Mouse (Mus musculus) kidney, postnatal 14 days (tissue): ENCODE data around the gene Oxsr1.
"Not testable (repeated sequence)": the region's sequence is repeated elsewhere in the genome, so short reads cannot be mapped to it uniquely, and the experiment has no call there.

Source experiments
- DNase-seq: peaks from one replicate; pipeline ENCODE4 v3.0.0; 2022; ENCODE audit warnings: mixed read lengths

Gene Oxsr1

DNA sequence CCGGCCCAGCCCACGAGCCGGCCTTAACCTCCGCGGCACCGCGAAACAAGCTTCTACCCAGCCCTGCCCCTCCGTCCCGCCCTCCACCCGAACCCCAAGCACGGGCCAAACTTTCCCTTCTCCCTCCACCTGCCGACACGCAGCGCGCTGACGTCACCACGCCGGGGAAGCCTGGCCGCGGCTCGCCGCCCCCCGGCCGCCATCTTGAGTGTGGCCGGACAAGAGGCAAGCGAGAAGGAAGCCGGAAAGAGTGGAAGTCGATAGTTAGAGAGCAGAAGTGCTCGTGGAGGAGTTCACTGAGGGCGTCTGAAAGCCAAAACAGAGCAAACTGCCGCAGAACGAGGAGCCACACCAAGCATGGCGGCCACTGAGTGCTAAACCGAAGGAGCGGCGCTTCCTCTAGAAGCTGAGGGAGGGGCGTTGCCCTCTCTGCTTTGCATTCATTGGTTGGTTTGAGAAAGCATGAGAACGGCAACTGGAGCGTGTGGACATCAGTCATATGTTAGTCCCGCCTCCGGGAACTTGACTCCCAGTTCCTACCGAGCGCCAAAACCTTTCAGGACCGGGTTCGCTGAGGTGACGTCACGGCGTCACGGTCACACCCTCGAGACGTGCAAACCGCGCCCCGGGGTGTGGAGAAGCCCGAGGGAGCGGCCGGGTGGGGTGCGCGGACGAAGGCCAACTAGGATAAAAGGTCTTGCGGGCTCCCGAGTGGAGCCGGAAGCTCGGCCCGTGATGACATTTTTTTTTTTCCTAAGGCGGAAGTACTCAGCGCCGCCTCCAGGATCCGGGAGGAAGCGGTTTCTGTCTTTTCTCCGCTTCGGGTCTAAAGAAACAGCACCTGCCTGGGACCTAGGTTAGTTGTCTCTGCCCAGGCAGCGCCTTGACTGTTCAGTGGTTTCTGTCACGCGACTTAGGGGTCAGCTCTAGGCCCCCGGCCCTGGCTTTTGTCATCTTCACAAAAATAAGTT, at the start of gene Oxsr1:
TSS of gene Oxsr1 (minus strand) at position 139 of the 971 bp plus-strand sequence.
- peak; percentile 100 for DNase-seq

DNA sequence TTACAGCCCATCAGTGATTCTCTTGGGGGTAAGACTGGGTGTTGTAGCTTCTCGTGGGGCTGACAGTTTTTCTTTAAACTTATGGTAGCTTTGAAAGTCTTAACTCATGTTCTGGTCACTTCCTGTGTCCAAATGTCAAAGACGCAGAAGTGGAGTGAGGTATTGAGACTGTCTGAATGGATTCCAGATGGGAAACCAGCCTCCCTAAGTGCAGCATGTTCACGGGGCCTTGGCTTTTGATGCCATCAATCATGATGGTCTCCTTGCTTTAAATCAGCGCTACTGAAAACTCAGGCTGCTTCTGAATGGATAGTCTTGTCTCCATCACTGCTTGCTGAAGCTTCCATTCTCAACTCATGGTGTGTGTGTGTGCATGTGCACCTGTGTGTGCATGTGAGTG, 49.0 kb upstream of the Oxsr1 start:
- no peak for DNase-seq

DNA sequence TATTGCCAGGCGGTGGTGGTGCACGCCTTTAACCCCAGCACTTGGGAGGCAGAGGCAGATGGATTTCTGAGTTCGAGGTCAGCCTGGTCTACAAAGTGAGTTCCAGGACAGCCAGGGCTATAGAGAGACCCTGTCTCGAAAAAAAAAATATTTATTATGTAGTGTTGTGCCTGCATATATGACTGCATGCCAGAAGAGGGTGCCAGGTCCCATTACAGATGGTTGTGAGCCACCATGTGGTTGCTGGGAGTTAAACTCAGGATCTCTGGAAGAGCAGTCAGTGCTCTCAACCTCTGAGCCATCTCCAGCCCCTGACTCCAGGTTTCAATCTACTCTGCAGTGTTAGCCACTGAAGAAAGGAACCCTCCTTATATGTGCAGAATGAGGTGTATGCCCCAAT, 48.5 kb upstream of the Oxsr1 start:
- DNase-seq, result not testable (repeated sequence)

DNA sequence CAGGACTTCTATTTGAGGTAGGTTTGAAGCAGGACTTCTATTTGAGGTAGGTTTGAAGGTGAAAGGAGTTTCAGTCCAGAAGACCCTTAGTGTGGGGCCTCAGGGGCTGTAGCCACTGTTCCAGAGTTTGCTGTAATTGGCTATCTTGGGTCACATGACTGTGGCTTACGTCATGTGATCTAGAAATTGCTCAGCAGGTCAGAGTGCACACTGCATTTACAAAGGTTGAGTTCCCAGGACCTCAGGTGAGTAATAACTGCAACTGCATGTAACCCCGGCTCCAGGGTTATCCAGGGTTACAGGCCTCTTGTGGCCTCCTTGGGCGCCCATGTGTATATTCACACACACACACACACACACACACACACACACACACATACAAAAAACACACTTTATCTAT, 46.1 kb upstream of the Oxsr1 start:
- DNase-seq, result peak; percentile 33

DNA sequence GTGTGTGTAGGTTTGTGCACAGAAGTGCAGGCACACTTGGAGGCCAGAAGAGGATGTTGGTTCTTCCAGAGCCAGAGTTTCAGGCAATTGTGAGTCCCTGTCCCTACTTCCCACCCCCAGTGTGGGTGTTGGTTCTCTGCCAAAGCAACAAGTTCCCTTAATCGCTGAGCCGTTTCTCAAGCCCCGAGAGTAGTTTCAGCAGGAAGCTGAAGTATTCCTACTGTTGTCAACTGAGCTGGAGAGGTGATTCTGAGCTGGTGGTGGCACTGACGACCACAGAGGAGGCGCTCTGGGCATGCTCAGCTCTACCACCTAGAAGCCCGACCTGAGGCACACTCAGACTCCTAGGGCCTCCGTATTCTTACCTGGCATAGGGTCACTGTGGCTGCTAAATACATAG, 43.1 kb upstream of the Oxsr1 start, which contains the start of gene Slc22a14:
TSS of gene Slc22a14 (minus strand) at position 270 of the 400 bp plus-strand sequence.
- DNase-seq, result peak; percentile 30

DNA sequence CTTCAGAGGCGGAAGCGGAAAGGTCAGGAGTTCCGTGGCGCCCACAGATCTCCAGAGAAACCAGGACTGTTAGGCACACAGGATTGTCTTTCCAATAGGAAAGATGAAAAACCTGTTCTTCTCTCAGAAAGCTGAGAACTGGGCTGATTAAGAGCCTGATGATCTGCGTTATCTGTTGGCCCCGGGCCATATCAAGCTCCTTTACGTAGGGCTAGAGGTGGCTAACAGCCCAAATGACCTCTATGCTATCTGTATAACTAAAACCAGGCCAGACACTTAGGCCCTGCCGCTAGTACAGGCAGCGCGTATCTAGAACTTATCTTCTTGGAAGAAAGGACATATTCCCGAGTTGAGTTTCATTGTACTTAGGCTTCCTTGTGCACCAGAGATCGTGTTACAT, 41.0 kb upstream of the Oxsr1 start:
- DNase-seq, result no peak

DNA sequence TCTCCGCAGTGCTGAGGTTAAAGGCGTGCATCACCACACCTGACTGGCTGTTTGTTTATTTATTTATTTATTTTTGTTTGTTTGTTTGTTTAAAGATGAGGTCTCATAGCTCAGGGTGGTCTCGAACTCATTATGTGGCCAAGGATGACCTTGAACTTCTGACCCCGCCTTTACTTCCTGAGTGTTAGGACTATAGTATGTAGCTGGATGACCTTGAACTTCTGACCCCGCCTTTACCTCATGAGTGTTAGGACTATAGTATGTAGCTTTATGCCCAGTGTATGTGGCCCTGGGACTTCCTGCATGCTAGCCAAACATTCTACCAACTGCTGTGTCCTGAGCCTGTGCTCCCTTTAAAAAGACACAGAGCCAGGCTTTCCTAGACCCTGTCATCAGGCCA, 39.2 kb upstream of the Oxsr1 start:
- DNase-seq, result no peak

DNA sequence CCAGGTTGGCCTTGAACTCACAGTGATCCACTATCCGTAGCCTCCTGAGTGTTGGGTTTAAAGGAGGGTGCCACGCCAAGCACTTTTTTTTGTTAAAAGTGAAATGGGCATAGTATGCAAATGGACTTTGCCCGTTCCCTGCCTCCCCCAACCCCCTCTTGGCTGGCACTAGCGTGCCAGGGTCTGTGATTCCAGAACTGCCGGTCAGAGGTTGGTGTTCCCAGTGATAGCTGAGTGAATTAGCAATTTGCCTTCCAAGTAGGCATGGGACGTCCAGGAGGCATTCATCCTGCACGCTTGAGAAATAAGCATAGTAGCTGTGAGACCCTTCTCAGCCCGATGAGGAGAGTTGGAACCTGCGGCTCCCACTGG, 35.8 kb upstream of the Oxsr1 start:
- peak; percentile 82 for DNase-seq

DNA sequence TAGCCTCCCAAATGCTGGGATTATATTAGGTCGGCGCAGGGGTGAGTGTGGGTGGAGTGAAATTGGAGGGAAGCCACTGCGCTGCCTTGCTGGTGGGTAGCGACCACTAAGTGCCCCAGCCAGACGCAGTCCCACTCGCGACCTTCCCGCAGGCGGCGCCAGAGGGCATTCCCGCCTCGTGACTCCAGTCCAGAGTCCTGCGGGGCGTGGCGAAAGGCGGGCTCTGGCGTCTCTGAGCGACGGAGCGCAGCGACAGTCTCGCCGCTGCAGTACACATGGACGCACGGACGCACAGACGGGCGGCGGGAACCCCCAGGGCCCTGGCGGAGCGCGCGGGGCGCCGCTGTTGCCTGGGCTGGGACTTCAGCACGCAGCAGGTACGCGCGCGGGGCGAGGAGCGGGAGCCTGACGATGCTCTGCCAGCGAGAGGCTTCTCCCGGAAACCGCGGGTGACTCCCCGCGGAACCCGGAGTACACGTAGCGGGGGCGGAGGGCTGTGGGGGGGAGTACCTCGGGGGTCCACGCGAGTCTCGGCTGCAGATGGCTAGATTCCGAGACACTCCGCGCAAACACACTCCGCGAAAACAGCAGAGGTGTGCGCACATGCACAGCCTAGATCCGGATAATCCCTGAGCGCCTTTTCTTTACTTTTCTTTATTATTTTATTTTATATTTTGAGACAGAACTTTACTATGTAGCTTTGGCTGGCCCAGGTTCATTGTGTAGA, 35.3 kb upstream of the Oxsr1 start, which contains the start of gene Xylb:
TSS of gene Xylb (plus strand) at position 51 of the 727 bp plus-strand sequence.
- DNase-seq, result peak; percentile 96

DNA sequence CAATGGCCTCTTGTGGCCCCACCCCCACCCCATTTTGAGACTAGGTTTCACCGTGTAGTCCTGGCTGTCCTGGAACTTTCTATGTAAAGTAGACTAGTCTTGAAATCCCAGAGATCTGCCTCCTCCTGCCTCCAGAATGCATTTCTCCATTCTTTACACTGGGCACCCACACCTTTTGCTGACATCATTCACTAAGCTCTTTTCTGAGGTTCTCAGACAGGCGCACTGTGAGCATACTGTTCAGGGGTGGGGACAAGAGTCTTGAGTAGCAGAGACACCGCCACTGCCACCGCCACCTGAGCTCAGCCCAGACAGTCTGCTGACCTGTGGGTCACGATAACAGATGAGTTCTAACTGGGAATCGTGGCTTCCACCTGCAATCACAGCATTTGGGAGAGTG, 33.7 kb upstream of the Oxsr1 start:
- DNase-seq, result no peak

DNA sequence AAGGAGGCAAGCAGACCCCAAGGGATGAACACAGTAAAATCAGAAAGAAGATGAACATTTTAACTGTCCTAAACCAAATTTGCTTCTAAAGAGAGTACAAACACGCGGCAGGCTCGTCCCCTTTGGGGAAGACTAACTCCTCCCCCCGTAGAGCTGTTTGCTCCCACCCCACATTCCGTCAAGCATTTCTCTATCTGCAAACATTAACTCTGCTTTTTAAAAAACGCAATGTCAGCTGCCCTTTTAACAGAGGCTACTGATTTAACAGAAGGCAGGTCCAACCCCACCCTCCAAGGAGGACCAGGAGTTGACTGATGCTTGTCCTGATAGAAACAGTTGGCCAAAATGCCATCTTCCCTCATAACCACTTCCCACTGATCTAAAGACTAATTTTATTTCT, 31.7 kb upstream of the Oxsr1 start:
- DNase-seq, result peak; percentile 65

DNA sequence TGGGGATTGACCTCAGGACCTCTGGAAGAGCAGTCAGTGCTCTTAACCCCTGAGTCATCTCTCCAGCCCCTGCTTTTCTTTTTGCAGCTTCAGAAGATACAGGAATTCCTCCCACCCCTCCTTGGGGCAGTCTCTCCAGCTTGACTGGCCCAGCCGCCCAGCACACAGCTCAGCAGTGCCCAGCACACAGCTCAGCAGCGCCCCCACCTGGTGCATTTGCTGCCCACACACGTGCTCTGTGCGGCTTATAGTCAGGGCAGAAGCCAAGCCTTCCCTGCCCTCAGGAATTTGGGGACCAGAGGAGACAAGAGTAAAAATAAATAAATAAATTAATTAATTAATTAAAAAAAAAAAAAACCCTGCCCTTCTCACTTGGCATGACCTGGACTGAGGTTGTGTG, 29.8 kb upstream of the Oxsr1 start:
- DNase-seq, result peak; percentile 87

DNA sequence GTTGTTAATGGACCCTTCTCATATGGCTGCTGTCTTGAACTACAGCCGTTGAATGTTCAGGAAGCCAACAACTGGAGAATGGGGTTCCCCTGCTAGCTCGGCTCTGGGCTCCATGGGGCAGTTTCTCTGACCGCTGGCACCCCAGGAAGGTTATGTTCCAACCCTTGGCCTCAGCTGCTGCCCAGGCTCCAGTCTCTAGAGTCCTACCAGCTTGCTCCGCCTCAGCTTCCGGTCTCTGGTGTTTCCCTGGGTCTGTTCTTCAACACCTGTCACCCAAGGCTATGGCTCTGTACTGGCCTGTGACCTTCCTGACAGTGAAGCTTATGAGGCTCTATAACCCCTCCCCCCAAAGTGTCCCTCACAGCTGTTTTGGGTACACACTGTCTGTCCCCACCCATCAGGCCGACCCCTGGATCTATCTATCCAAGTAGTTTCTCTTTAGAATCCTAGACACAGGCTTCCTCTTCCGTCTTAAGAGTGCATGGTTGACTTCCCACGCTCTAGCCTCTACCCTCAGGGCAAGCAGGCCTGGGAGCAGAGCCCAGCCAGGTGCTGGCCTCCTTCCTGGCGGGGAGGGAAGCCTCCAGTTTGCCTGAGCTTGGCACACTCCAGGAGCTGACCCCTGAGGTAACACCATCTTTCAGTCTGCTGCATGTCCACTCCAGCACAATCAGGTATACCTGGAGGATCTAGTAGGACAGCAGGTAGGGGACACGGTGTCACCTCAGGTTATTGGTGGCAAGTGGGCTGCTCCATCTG, 28.9 kb upstream of the Oxsr1 start:
- DNase-seq, result peak; percentile 62

DNA sequence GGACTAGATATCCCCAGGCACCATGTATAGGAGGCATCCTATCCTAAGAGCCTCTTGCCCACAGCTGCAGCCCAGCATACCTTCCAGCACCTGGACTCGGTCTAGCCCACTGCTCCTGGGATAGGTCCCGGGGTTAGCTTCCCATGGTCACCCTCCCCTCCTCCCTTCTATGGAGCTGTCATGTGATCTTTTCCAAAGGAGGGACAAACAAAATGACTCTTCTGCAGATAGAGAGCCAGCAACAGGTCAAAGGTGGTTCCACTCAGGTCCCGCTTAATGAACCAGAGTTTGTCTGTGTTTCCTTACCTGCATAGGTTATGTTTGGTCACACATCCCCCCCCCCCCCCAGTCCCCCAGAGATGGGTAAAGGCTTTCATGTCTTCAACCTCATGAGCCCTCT, 28.3 kb upstream of the Oxsr1 start:
- DNase-seq, result peak; percentile 32

DNA sequence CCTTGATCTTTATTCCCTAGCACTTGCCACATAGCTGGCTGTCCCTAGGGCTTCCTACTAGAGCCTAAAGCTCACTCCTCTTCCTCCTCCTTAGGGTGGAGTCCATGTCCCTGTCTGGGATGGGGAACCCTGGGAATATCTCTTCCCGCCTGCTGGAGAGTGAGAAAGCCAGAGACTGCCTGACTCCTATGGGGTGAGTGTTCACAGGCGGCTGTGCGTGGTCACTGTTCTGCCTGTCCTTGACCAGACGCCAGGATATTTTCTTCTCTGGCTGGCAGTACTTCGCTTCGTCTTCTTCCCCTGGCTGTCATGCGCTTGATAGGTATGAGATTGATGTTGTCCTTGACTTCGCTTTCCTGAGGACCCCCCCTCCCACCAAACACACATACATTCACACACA, 24.1 kb upstream of the Oxsr1 start:
- DNase-seq, result no peak

DNA sequence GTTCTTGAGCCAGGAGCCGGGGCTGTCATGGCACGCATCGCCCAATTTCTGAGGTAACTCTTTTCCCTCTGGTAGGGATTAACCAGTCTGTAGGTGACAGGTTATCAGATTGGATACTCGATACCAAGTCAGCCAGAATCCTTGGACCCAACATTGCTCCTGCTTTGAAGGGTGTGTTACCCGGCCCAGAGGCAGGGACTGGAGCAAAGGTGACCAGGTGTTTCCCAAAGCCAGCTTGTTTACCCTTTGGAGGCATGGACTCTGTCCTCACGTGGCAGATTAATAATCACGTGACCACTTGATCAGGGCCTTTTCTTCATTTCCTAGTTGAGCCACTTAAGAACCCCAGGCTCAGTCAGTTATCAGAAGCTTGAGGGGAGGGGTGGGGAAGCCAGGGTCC, 20.5 kb upstream of the Oxsr1 start:
- DNase-seq, result no peak

DNA sequence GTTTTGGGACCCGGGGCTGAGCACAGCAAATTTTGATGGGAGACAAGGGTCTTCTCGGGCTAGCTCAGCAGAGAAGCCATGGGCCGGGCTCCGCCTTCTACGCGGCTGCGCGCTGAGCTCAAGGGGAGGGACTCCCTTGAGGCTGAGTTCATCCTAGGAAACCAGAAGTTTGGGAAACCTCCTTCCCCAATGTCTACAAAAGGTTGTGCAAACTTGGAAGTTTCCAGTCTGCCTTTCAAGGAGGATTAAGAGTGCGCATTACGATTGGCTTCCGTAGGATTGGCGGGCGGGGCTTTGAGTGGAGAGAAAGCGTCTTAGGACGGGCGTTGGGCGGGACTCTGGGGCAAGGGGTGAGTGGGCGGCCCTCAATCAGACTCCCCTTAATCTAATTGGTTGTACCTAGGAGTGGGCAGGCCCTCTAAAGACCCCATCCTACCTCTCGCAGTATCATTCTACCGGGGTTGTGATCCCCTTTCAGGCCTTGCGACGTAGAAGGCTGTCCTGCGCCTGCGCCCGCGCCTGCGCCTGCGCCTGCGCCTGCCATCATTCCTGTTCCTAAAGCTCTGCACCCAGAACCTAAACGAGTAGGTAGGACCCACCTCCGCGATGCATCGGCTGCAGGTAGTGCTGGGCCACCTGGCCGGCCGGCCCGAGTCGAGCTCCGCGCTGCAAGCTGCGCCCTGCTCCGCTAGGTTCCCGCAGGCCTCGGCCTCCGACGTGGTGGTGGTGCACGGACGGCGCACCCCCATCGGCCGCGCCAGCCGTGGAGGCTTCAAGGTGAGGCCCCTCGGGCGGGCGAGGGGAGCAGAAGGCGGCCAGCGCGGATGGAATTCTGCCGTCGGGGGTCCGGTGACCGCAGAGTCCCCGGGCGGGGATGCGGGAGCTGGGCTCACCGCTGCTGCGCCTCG, 18.9 kb upstream of the Oxsr1 start, which contains the start of gene Myd88:
TSS of gene Myd88 (minus strand) at position 503 of the 908 bp plus-strand sequence.
- DNase-seq, result peak; percentile 97

DNA sequence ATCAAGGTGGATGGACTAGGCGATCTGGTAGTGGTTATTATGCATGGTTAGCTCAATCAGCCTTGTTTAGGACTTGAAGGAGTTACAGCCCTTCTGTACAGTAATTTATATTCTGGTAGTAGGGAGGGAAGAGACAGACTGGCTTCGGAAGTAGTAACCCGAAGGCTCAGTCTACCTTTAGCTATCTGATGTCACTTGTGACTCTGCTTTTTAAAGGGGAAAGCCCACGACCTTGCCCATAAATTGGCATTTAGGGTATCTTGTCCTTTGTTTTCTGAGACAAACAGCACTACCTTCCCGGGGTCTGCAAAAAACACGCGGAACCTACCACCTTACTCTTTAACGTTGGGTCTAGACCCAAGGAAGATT, 18.0 kb upstream of the Oxsr1 start:
- DNase-seq, result no peak

DNA sequence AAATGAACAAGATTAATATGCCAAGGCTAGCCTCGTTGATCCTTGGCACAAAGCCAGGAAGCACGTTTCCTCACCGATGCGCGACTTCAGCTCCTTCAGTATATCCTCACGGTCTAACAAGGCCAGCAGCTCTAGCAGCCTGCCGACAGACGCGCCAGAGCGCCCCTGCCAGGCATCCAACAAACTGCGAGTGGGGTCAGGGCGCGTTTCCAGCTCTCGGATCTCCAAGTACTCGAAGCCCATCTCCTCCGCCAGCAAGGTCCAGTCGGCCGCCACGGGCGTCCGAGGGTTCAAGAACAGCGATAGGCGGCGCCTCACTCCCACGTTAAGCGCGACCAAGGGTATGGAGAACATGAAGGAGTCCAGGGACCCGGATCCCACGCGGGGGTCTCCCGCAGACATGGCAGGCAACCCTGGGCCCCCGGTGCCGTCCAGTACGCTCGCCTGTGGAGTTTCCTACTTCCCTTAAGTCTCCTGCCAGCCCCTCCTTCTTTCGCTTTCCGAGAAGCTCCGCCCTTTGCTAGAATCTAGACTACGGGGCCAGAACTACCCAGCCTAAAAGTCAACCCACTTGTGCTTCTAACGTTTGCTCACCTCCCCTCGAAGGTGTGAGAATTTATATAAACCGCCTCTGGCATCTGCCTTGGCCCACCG, 17.5 kb upstream of the Oxsr1 start, which contains the start of gene Acaa1a:
TSS of gene Acaa1a (plus strand) at position 119 of the 654 bp plus-strand sequence.
- DNase-seq, result peak; percentile 82

DNA sequence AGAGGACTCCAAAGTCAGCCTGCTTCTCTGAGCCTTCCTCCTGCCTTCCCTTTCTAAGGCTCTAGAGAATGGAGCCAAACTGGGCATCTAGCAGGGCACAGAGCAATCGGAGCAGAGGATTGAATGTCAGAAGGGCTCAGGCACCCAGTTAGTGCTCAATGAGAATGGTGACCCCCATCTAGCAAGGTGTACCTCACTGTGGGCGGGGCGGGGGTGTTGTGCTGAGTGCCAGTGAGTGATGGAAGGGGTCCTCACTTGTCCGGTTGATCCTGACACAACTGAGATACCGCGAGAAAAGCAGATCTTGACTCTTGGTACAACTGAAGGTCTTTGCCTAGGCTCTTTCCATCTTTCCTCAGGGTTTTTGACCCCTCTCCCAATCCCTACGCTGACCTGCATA, 16.9 kb upstream of the Oxsr1 start:
- DNase-seq, result no peak

DNA sequence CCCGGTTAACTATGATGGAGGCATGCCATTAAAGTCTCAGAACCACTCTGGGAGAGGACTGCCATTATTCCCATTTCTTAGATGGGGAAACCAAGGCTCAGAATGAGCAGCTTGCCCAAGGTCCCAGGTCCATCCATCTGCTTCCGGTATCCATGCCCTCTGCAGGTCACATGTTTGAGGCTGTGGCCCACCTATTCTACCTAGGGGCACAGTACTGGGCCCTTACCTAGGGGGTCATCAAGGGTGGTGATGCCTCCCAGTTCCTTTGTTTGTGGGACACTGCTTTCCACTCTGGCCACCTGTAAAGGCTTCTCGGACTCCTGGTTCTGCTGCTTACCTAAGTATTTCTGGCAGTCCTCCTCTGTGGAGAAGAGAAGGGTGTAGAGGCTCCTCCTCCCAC, 16.1 kb upstream of the Oxsr1 start:
- DNase-seq, result no peak
